8 mouse cellular contexts compared by ENCODE assay signal in genomic region chr9:87419376-87419775, GRCm38 (mm10).
DNase-seq lines count a peak whose midpoint lies in the region; ATAC-seq and TF ChIP-seq lines count a peak whose summit lies in the region.

No protein-coding gene starts in this region.

- no peak overlapping the region for H3K9ac ChIP-seq in heart, adult 2 months (ENCODE audit: low read depth, low read length)
- H3K9ac ChIP-seq in embryonic facial prominence, embryonic 12.5 days, result no peak overlapping the region
- no peak overlapping the region for H3K9ac ChIP-seq in hindbrain, embryonic 14.5 days

- no peak overlapping the region for H3K4me3 ChIP-seq in heart, adult 2 months
- H3K4me3 ChIP-seq in embryonic facial prominence, embryonic 12.5 days, result no peak overlapping the region
- H3K4me3 ChIP-seq in hindbrain, embryonic 14.5 days (replicated peaks; ENCODE audit: low read length), result no peak overlapping the region
- no peak overlapping the region for H3K4me3 ChIP-seq in limb, embryonic 10.5 days

- H3K27ac ChIP-seq in heart, adult 2 months, result no peak overlapping the region
- no peak overlapping the region for H3K27ac ChIP-seq in embryonic facial prominence, embryonic 12.5 days
- no peak overlapping the region for H3K27ac ChIP-seq in hindbrain, embryonic 14.5 days
- H3K27ac ChIP-seq in limb, embryonic 10.5 days, result no peak overlapping the region

- TF ChIP-seq EP300 in heart, adult 2 months (IDR thresholded peaks at IDR 0.05; ENCODE audit: insufficient read depth, low read depth, low read length), result no peak

- H3K27me3 ChIP-seq in heart, adult 2 months (ENCODE audit: control insufficient read depth, insufficient read depth, low read length), result no peaks in the 10 kb centered on the region
- H3K27me3 ChIP-seq in embryonic facial prominence, embryonic 12.5 days, result peaks cover 9% of the 10 kb centered on the region; the same call in 1 of the 2 replicates
- H3K27me3 ChIP-seq in hindbrain, embryonic 14.5 days (ENCODE audit: control insufficient read depth, insufficient read depth, low read length), result no peaks in the 10 kb centered on the region
- H3K27me3 ChIP-seq in limb, embryonic 10.5 days (ENCODE audit: low read depth, poor library complexity, severe bottlenecking), result peaks cover 84% of the 10 kb centered on the region

- DNase-seq in heart, adult 2 months, result peak; percentile 7 to 40
- no peak for DNase-seq in heart, postnatal 25 days (ENCODE audit: low spot score)
- DNase-seq in Muller cell, postnatal 12 days (ENCODE audit: inconsistent ontology term), result peak; percentile 58
- DNase-seq in hindbrain, embryonic 14.5 days (ENCODE audit: low spot score), result peak; percentile 78
- DNase-seq in limb, embryonic 10.5 days (ENCODE audit: low spot score), result peak; percentile 80
- DNase-seq in right cerebral cortex, adult 2 months (ENCODE audit: low spot score in 2 of 2), result peak; percentile 75 to 86
- DNase-seq in thymus, postnatal 0 days (ENCODE audit: low spot score), result no peak

- no peaks in the 10 kb centered on the region for H3K4me1 ChIP-seq in heart, adult 2 months (ENCODE audit: control insufficient read depth, insufficient read depth, low read length)
- H3K4me1 ChIP-seq in embryonic facial prominence, embryonic 12.5 days, result peaks cover 7% of the 10 kb centered on the region; the same call in 1 of the 2 replicates
- H3K4me1 ChIP-seq in hindbrain, embryonic 14.5 days (replicated peaks; ENCODE audit: control insufficient read depth, insufficient read depth, low read length), result no peaks in the 10 kb centered on the region
- H3K4me1 ChIP-seq in limb, embryonic 10.5 days, result peaks cover 17% of the 10 kb centered on the region

- no peaks in the 10 kb centered on the region for H3K9me3 ChIP-seq in embryonic facial prominence, embryonic 12.5 days
- no peaks in the 10 kb centered on the region for H3K9me3 ChIP-seq in hindbrain, embryonic 14.5 days (ENCODE audit: control insufficient read depth, low read length)
- no peaks in the 10 kb centered on the region for H3K9me3 ChIP-seq in limb, embryonic 10.5 days (replicated peaks)

- intact Hi-C loops in heart, adult 2 months (cut with DNase I), result no loop called here
- intact Hi-C loops in heart, postnatal 25 days (cut with DNase I), result no loop called here

- no peaks in the 10 kb centered on the region for H3K36me3 ChIP-seq in heart, adult 2 months (ENCODE audit: control insufficient read depth, insufficient read depth, low read length)
- H3K36me3 ChIP-seq in embryonic facial prominence, embryonic 12.5 days, result no peaks in the 10 kb centered on the region
- no peaks in the 10 kb centered on the region for H3K36me3 ChIP-seq in hindbrain, embryonic 14.5 days (replicated peaks; ENCODE audit: control insufficient read depth, insufficient read depth)
- no peaks in the 10 kb centered on the region for H3K36me3 ChIP-seq in limb, embryonic 10.5 days

- 12% methylated on average over 12 of the region's 12 CpGs for WGBS in heart, adult 2 months
- WGBS in embryonic facial prominence, embryonic 12.5 days, result 8% methylated on average over 12 of the region's 12 CpGs
- WGBS in hindbrain, embryonic 14.5 days, result 20% methylated on average over 12 of the region's 12 CpGs
- 18% methylated on average over 12 of the region's 12 CpGs for WGBS in limb, embryonic 10.5 days

- peak; percentile 71 for TF ChIP-seq CTCF in heart, adult 2 months (IDR thresholded peaks at IDR 0.05)

- no peak for TF ChIP-seq POLR2A in heart, adult 2 months (IDR thresholded peaks at IDR 0.05; ENCODE audit: insufficient read depth, low read depth, low read length)

- 0 out of 2 replicates have a peak, but pooled peaks have one; percentile 28 for ATAC-seq in embryonic facial prominence, embryonic 12.5 days (ENCODE audit: insufficient number of reproducible peaks, insufficient read depth, low FRiP score, low TSS enrichment)
- ATAC-seq in hindbrain, embryonic 14.5 days (ENCODE audit: low FRiP score), result 0 out of 2 replicates have a peak, but pooled peaks have one; percentile 53

- H3K79me2 ChIP-seq in heart, adult 2 months (replicated peaks; ENCODE audit: control insufficient read depth, insufficient read depth, low read length), result no peaks in the 10 kb centered on the region

- no peak overlapping the region for H3K4me2 ChIP-seq in embryonic facial prominence, embryonic 12.5 days (replicated peaks)
- H3K4me2 ChIP-seq in hindbrain, embryonic 14.5 days (replicated peaks), result peak overlapping the region; percentile 10; the same call in 1 of the 2 replicates

Comparison
In these comparisons a context has a peak if more than half of its experiments do, and no peak if none do; other contexts are left out.
1. DNase-seq: peak in heart, adult 2 months (2 of 2), Muller cell, postnatal 12 days (single experiment), hindbrain, embryonic 14.5 days (single experiment), limb, embryonic 10.5 days (single experiment) and right cerebral cortex, adult 2 months (2 of 2); none in heart, postnatal 25 days (single experiment) and thymus, postnatal 0 days (single experiment).